Mouse (Mus musculus): ENCODE results near the gene Rasgef1c.

Rasgef1c gene

DNA sequence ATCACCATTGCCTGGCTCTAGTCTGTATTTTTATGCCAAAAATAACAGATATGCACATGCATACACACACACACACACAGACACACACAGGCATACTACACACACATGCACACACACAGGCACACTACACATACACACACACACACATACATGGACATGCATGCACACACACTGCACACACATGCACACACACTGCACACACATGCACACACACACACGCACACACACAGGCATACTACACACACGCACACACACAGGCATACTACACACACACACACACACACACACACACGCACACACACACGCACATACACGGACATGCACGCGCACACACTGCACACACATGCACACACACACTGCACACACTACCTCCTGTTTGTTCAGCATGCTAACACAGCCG, 77.3 kb downstream of the Rasgef1c start:
- DNase-seq = no peak

DNA sequence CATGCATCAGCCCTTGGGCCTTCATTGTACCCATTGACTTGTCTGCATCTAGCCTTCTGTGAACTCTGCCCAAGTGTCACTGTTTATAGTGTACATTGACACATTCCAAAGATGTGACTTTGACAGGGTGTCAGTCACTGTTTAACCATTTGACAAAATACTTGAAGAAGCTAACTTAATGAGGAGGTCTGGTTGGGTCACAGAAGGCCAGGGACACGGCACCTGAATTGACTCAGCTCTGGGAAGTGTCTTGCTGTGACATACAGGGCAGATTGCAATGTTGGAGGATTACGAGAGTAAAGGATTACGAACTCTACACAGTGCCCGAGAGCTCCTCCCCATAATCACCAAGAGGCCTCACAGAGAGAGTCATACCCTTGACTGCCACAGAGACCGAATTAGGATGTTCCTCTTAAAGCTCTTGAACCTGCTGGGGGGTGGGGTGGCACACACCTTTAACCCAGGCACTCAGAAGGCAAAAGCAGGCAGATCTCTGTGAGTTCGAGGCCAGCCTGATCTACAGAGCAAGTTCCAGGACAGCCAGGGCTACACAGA, 79.1 kb downstream of the Rasgef1c start:
- DNase-seq = no peak

DNA sequence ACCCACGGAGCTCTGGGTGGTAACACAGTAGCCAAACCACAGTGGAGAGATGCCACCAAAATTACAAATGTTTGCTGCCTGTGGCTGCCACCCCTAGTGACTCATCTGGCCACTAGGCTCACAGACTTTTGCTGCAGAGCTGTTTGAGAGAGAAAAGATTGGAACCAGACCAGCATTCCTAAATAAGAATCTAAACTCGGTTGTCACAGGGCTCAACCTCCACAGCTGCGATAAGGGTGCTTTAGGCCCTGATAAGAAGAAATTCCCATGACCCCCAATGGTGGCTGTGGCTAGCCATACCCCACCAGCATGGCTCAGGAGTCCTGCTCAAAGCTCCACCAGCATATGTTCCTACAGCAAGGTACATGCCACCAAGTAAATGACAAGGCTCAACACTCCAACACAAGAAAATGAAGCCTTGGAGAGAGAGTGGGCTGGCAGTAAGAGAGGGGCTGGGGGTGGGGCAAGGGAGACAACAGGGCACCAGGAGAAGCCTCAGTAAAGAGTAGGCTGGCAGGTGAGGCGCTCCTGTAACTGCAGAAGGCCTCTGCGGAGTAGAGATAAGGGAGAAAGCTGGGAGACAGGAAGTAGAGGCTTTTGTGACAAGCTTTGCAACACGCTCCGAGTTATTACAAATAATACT, 79.8 kb downstream of the Rasgef1c start:
- no peak for DNase-seq

DNA sequence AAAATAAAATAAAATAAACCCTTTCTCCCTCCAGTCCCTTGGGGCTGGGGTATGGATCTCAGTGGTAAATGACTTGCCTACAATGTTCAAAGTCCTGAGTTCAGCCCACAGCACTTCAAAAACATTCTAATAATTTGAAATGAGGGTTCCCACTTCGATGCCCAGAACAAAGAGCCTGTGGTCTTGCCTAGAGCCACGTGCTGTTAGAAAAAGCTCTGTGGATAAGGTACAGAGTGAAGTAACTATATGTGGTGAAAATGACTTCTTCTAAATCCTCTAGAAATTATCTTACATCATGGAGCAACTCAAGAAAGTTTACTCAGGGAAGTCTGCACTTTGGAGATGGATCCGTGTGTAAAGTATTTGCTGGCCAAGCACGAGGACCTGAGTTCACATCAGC, 80.5 kb downstream of the Rasgef1c start:
- no peak for DNase-seq

DNA sequence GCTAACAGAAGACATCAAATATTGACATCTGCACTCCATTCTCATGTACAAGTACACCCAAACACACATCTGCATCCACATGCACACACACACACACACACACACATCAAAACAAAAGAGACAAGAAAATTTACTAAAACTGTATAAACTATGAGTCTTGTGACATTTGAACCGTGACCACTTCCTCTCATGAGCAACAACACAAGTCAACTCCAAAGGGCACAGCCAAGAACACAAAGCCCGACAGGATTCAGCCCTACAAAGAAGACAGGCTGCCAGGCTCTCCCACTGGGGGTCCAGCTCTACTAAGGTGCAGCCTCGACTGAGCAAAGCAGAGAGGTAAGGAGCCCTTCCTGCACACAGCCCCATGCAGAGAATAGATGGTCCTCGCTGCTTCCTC, 81.2 kb downstream of the Rasgef1c start:
- DNase-seq = no peak

DNA sequence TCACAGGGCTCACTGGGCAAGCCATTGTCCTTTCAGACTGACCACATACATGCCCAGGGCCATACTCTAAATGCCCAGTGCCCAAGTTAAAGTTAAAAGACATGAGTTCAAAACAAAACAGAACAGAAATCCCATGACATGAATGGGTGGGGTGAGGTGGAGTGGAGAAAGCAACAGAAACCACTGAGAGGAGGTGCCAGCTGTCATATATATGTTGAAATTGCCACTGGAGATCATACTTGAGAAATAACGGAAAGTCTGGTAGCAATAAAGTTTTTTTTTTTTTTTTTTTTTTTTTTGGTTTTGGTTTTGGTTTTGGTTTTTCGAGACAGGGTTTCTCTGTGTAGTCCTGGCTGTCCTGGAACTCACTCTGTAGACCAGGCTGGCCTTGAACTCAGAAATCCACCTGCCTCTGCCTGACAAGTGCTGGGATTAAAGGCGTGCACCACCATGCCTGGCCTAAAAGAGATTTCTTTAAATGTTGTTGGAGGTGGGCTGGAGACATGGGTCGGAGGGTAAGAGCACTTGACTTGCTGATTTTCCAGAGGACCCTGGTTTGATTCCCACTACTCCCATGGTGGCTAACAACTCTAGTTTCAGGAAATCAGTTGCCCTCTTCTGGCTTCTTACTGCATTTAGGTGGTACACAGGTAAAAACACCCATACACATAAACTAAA, 82.4 kb downstream of the Rasgef1c start:
- no peak for DNase-seq

DNA sequence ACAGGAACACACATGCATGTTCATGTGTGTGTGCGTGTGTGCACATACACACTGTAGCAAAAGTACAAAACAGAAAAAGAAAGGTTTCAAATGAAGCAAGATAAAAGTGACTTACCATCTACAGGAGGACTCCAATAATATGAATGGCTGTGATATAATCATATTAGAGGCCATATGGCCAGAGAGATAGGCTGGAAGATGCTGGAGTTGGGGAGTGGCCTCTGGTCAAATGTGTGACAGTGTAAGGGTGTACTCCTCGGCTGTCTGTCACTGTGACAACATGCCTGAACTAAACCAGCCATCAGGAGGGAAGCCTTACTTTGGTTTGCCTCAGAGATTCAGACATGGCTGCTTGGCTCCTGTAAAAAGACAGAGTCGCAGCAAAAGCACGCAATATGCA, 83.4 kb downstream of the Rasgef1c start:
- DNase-seq = no peak

DNA sequence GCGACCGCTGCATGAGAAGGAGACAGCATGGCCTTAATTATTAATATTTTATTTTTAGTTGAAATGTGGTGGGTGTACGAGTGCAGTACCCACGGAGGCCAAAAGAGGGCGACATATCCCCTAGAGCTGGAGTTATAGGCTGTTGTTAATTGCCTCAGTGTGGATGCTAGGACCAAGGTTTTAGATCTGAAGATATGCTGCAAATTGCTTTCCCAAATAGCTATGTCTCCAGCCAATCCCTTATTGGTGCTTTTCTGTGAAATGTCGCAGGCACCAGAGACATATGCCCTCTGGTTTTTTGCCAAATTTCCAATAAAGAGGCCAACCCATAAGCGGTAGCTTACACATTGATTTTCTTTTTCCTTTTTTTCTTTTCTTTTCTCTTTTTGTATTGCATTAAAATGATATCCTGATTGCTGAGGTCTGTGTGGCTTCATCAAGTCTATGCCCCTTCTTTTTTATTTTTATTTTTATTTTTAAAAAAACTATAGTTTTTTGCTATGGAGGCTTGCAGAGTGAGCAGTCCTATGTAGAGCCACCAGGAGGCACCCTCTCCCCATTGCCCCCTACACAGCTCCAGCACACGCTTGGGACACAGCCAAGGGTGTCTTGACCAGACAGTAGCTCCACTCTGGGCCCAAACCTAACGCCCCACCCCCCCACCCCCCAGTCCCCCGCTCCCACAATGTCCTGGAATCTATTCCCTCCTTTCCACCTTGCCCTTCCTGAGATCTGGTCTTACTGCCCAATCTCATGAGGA, 84.8 kb downstream of the Rasgef1c start:
- peak; percentile 50 for DNase-seq

DNA sequence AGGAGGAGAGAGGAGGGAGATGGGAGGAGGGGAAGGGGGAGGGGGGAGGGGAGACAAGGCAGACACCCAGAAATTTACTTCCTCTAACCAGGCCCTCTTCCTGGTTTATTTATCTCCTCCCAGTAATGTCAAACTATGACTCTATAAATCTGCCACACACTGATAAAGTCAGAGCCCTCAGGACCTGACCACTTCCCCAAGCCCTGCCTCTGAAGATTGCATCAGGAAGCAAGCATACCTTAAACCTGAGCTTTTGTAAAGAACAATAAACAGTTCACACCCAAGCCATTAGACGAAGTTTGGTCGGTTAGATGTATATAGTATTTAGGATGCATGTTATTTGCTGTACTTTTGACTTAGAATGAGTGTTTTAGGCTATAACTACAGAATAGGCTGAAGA, 92.9 kb downstream of the Rasgef1c start:
- DNase-seq = no peak

DNA sequence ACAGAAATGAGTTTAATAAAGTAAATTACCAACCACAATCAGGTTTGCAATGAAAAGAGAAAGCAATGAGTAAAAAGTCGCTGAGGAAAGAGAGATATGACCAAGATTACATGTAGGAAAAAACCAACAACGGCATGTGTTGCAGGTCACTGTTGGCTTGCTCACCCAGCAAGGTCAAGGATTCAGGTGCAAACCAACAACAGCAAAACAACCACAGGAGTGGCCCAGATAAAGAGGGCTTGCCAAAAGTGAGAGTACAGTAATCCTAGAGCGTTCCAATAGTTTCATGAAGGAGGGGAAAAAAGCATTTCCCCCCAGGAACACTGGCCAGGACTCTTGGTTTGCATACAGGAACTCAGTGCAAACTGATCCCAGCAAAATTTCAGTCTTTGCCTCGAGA, 94.8 kb downstream of the Rasgef1c start:
- no peak for DNase-seq

DNA sequence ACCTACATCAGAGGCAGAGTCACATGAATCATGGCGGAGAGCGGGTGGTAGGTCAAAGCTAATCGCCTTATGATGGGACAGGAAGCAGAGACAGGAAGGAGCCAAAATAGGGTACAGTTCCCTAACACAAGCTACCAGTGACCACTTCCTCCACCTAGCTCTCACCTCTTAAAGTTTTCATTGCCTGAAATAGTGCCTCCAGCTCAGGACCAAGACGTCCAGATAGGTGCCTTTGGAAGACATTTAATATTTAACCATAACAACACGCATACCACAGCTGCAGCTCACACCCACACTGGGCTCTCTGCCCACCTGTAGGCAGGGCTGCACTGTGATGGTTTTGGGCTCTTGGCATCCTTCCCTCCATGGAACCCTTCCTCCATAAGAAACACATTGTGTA, 95.7 kb downstream of the Rasgef1c start:
- no peak for DNase-seq

DNA sequence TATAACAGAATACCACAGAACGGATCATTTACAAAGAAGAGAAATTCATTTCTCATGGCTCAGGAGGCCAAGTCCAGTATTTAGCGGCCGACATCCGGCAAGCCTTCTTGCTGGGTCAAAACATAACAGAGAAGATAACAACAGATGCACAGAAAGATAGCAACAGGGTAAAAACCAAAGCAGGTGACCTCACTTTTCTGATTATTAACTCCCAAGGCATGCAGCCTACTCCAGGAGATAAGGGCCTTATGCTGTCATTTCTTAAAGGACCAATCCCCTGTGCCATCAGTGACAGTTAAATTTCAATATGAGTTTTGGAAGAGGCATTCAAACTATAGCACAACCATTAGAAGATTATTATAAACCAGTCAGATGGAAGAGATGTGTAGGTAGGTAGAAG, 101.2 kb downstream of the Rasgef1c start:
- no peak for DNase-seq

DNA sequence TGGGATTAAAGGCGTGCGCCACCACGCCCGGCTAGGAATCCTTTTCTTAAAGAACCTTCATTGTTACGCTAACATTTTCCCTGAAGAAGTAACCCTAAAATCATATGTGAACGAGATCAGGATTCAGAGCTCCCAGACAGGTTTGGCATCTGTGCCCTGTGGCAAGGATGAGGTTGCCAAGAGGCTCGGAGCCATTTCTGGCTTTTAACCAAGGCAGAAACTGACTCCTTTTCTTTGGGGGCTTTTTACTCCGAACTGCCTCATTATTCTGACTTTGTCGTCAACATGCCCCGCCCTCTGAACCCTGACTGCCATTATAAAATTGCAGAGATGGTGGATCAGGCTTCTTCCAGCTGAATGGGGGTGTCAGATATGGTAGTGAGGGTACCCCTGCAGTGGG, 106.1 kb downstream of the Rasgef1c start:
- no peak for DNase-seq

DNA sequence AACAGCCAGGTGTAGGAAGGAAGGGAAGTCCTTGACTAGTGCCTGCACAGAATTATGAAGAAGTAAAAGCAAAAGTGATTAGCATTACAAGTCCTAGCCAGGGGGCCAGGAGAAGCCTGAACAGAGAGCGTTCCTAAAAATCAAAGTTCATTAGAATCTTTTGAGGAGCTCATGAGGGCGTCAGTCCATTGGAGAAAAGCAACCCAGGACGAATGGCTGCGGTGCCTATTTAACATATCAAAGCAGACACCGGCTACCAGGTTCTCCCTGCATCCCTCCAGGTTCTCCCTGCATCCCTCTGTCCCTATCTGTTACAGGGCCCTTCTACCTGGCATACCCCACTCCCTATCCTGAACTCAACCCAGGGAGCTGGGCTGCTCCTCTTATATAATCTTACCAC, 106.6 kb downstream of the Rasgef1c start:
- DNase-seq = no peak

DNA sequence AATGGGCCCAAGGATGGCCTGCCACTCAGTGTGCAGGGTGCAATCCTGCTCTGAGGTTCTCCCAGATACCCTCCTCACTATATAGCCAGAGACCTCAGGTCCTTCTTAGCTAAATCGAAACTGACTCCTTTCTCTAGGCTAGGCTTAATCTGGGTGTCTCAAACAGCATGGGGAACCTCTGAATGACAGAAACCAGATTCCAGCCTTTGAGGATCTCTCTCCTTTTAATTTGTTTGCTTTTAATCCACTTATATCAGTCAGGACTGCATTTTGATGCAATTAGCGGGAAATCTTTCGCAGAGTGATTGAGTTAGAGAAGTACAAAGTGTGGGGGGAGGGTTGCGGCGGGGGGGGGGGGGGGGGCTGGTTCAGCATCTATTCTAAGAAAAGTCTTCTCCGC, 111.4 kb downstream of the Rasgef1c start:
- DNase-seq = no peak

DNA sequence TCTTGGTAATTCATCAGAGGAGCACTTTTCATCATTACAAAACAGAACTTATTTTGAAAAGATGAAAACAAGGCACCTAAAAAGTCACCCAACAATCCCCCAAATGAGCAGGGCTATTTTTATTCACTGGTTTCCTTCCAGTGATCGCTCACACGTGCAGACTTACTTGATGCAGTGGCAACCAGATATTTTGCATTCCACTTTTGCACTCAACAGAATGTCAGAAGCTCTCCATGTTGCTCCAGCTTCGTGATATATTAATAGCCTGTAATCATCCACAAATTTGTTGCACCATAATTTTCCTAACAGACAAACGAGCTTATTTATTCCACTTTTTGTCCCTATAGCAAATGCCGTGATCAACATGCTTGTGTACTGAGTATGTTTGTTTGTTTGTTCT, 114.9 kb downstream of the Rasgef1c start:
- no peak for DNase-seq

DNA sequence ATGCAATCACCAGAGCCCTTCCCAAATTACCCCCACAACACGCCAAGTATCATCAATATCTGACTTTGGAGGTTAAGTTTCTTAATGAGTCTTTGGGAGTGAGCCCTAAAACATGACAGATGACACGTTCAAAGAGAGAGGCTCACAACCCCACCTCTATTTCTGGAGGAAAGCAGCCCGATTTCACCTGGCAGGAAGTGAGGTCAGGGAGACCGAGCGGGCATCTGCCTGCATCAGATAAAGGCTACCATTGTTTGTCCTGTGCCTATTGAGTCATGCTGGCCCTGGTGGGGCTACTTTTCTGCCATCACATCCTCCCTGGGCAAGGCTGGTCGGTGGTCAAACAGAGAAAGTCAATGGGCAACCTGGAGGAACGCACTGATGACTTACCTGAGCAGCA, 115.9 kb downstream of the Rasgef1c start:
- DNase-seq = no peak

DNA sequence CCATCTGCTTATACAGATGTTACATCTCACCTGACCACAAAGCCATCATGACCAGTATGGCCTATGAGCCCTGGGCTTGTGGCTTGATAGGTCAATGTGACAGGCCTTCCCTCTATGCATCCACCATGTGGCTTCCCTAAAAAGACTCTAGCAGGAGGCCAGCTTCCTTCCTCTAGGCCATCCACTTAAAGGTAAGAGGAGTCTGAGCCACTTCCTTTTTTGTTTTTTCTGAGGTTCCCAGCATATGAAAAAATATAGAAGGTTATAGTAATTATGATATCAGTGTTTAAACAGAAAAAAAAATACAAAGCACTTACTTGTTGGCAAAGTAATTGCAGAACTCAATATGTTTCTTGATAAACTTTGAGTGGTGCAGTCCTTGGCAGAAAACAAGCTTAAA, 117.2 kb downstream of the Rasgef1c start:
- DNase-seq = no peak

DNA sequence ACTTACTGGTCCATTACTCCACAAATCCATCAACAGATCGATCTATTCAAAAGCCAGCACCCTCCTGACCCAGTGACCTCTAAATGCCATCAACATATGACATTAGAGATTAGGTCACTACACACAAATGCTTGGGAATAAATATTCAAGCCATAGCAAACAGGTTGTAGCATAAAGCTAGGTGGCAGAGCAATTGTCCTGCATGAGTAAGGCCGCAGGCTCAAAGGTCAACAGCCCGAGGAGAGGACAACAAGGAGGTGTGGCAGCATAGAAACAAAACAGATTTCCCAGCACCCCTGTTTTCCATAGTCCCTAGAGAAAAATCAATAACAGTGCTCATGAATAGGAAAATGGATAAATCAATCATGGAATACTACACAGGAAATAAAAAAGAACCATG, 120.5 kb downstream of the Rasgef1c start:
- no peak for DNase-seq

DNA sequence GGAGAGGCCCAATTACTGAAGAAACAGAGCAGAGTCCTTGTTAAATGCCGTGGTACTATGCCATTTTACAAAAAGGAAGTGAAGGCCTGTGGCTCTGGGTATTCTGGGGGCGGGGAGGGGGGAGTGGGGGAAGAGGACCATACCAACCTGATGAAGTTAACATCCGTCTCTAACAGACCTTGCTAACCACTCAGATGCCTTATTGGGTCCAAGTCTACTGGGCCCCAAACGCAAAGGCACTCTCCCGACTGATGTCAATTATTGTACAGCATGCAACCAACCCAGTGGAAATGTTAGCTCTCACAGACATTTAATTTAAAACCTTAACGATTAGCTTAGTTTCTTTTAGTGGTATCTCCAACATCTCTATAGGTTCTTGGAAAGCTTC, 122.8 kb downstream of the Rasgef1c start:
- no peak for DNase-seq

DNA sequence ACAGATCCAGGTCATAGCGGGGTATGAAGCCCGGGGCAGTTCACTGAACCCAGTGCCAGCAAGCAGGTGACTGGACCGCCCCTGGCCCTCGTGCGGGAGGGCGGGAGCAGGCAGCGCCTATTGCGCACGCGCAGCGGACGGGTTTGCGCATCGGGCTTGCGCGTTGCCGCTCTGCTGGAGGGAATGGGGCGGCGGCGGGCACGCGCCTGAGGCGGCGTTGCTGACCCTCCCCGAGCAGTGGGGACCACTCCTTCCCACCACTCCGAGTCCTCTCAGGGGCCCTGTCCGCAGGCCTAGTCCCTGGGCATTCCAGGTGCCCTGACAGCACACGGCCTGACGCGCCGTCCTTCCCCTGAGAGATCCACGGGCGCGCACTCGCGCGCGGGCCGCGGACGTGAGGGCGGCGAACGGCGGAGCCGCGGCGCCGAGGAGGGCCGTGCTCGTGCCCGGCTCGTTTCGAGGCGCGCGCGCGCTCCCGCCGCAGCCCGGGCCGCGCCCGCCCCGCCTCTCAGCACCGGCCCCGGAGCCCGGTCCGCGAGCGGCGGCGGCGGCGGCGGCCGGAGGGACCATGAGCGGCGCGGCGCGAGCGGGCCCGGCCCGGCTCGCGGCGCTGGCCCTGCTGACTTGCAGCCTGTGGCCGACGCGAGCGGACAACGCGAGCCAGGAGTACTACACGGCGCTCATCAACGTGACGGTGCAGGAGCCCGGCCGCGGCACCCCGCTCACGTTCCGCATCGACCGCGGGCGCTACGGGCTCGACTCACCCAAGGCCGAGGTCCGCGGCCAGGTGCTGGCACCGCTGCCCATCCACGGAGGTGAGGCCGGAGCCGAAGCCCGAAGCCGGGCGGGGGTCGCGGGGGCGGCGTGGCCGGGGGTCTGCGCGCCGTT, 123.4 kb downstream of the Rasgef1c start, which contains the start of gene Rnf130:
Gene Rnf130, plus strand, starts transcription at position 514 of the 888 bp plus-strand sequence.
- DNase-seq = peak; percentile 96

DNA sequence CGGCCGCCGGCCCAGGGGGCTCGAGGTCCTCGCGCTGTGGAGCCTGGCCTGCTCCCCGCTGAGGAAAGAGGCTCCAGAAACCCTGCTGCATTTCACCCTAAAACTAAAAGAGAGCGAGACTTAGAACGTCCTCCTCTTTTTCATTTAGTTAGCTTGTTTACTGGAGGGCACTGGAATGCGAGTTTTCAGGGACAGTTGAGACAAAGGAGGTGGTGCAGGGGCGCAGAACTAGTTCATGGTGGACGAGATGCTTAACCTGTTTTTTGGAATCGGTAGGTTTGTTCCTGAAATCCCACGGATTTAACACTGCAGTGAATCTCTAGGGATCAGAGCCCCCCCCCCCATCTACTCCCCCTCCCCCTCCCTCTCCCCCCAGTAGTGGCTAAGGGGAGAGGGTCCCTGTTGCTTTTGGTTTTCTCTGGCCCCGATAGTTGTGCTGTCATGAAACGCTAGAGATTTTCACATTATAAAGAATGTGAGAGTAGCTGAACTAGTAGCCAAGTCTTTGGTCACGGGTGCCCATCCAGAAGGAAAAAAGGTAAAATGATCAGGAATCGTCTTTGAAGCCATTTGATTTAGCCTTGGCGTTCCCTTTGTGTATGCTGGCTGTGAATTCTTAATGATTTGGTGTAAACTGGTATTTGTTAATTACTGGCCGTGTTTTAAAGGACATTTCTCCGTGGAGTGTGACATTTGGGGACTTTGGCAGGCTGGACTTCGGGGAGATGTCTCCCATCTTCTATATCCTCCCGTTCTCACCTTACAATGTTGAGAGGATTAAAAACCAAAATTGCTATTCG, 124.3 kb downstream of the Rasgef1c start:
- DNase-seq = no peak
